Mouse (Mus musculus): ENCODE data around the gene Tbck.

The Tbck gene

GRCm38 (mm10) chr3:132831179-132831873, 147.4 kb downstream of the Tbck start:
- no peak for DNase-seq (ENCODE audit: low read depth, low spot score)

GRCm38 (mm10) chr3:132835118-132835794, 151.3 kb downstream of the Tbck start:
- DNase-seq (ENCODE audit: low read depth, low spot score) = no peak

- no peak for DNase-seq (ENCODE audit: low read depth, low spot score)
These were observed 153.2 kb downstream of the Tbck start for GRCm38 (mm10) chr3:132837134-132837533.

- no peak for DNase-seq (ENCODE audit: low read depth, low spot score)
These were observed 154.9 kb downstream of the Tbck start for GRCm38 (mm10) chr3:132838656-132839417.

- no peak for DNase-seq (ENCODE audit: low read depth, low spot score)
These were observed 155.6 kb downstream of the Tbck start for GRCm38 (mm10) chr3:132839516-132839915.

GRCm38 (mm10) chr3:132842676-132843075, 158.7 kb downstream of the Tbck start:
- no peak for DNase-seq (ENCODE audit: low read depth, low spot score)

- no peak for DNase-seq (ENCODE audit: low read depth, low spot score)
These were observed 165.7 kb downstream of the Tbck start for GRCm38 (mm10) chr3:132849669-132850068.

GRCm38 (mm10) chr3:132850431-132850830, 166.5 kb downstream of the Tbck start:
- no peak for DNase-seq (ENCODE audit: low read depth, low spot score)

- no peak for DNase-seq (ENCODE audit: low read depth, low spot score)
These were observed 167.5 kb downstream of the Tbck start for GRCm38 (mm10) chr3:132851417-132851816.

GRCm38 (mm10) chr3:132851841-132852728, 168.1 kb downstream of the Tbck start:
- no peak for DNase-seq (ENCODE audit: low read depth, low spot score)

- DNase-seq (ENCODE audit: low read depth, low spot score) = no peak
These were observed 170.3 kb downstream of the Tbck start for GRCm38 (mm10) chr3:132854271-132854670.

GRCm38 (mm10) chr3:132855458-132856212, 171.7 kb downstream of the Tbck start:
- DNase-seq (ENCODE audit: low read depth, low spot score) = no peak

GRCm38 (mm10) chr3:132856651-132857050, 172.7 kb downstream of the Tbck start:
- no peak for DNase-seq (ENCODE audit: low read depth, low spot score)

- DNase-seq (ENCODE audit: low read depth, low spot score) = no peak
These were observed 174.9 kb downstream of the Tbck start for GRCm38 (mm10) chr3:132858849-132859248.

- DNase-seq (ENCODE audit: low read depth, low spot score) = no peak
These were observed 175.6 kb downstream of the Tbck start for GRCm38 (mm10) chr3:132859573-132859972.

- DNase-seq (ENCODE audit: low read depth, low spot score) = no peak
These were observed 176.9 kb downstream of the Tbck start for GRCm38 (mm10) chr3:132860796-132861195.

- no peak for DNase-seq (ENCODE audit: low read depth, low spot score)
These were observed 179.9 kb downstream of the Tbck start for GRCm38 (mm10) chr3:132863843-132864242.

- no peak for DNase-seq (ENCODE audit: low read depth, low spot score)
These were observed 180.5 kb downstream of the Tbck start for GRCm38 (mm10) chr3:132864329-132864919.

GRCm38 (mm10) chr3:132864986-132865385, 181.0 kb downstream of the Tbck start:
- no peak for DNase-seq (ENCODE audit: low read depth, low spot score)

- no peak for DNase-seq (ENCODE audit: low read depth, low spot score)
These were observed 181.7 kb downstream of the Tbck start for GRCm38 (mm10) chr3:132865596-132865995.
